Mouse (Mus musculus) forebrain, embryonic 10.5 days (tissue): ENCODE results near the gene Usp37. TPM values are rescaled to one million over a fixed set of nuclear protein-coding genes. Genes with fewer than 3 reads are reported as not detected.
A peak's percentile ranks its signal among the peaks of the same experiment; 100 is the strongest.

Experiments
- DNase-seq: peaks from one replicate; pipeline ENCODE4 v3.0.0-alpha.2; 2017; ENCODE audit warnings: low spot score; ENCODE audit errors: extremely low spot score
- H3K27ac ChIP-seq: fragments of 300-500 bp; sonication (generic); 2 replicates; pipeline ENCODE4 v1.5.1; 2016; ENCODE audit warnings: mild to moderate bottlenecking
- H3K27me3 ChIP-seq: fragments of 300-500 bp; sonication (generic); 2 replicates; pipeline ENCODE4 v1.6.1; 2016; ENCODE audit warnings: mild to moderate bottlenecking; ENCODE audit not compliant: poor library complexity, severe bottlenecking
- H3K36me3 ChIP-seq: fragments of 300-500 bp; sonication (generic); replicated peaks from 2 replicates; pipeline ENCODE4 v1.6.1; 2016; ENCODE audit warnings: mild to moderate bottlenecking, moderate library complexity
- H3K4me1 ChIP-seq: fragments of 300-500 bp; sonication (generic); 2 replicates; pipeline ENCODE4 v1.6.1; 2016
- H3K4me3 ChIP-seq: fragments of 300-500 bp; sonication (generic); 2 replicates; pipeline ENCODE4 v1.5.1; 2016; ENCODE audit warnings: mild to moderate bottlenecking, moderate library complexity
- H3K9me3 ChIP-seq: fragments of 300-500 bp; sonication (generic); 2 replicates; pipeline ENCODE4 v1.6.1; 2016; ENCODE audit warnings: mild to moderate bottlenecking, moderate library complexity
- WGBS: fragments of 180-500 bp; shearing (Covaris S2); methylation state at CpG from one replicate; pipeline ENCODE4 v1.1.7; 2016; 5-methylcytosine and 5-hydroxymethylcytosine counted together
- microRNA counts: library from miRNA; unstranded; fragments of <30 nt; microRNA quantifications from one replicate; lab custom pipeline; 2017
- microRNA-seq: library from miRNA; unstranded; fragments of <30 nt; microRNA quantifications from one replicate; pipeline ENCODE4, GENCODE M21; 2017
- polyA plus RNA-seq: library from polyadenylated mRNA; unstranded; fragments of >200 nt; fragmentation: Nextera tagmentation; extraction: Ambion mirVana; gene quantifications from 2 replicates; pipeline ENCODE4 v1.2.1, GENCODE M21; 2016

Gene Usp37
- polyA plus RNA-seq, 1 experiment from 2014 or later: 53.2 TPM

DNA sequence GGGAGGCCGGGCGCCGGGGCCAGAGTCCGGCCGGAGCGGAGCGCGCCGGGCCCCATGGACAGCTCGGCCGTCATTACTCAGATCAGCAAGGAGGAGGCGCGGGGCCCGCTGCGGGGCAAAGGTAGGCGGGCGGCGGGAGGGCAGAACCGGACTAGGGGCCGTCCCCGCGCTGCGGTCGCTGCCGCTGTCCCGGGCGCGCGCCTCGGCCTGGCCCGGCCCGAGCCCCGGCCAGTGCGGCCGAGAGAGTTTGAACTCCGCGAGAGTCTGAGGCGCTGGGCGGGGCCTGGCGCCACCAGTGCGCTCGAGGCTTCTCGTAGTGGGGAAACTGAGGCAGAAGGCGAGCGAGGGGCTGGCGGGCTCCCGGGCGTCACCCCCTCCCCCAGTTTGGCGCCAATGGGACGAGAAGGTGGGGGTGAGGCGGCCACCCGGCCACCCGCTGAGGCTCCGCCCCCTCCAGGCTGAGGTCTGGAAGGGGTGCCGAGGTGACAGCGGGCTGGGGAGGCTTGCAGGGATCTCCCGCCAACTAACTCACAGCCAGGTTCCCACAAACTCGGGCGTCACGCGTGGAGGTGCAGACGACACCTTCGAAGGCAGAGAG is 152.1 kb downstream of the Usp37 start:
- H3K4me1 ChIP-seq: peaks cover 73% of the 10 kb centered on the region
- peak overlapping the region; percentile 98 for H3K27ac ChIP-seq
- H3K27me3 ChIP-seq: peaks cover 30% of the 10 kb centered on the region
- under 1% methylated on average over 63 of the region's 63 CpGs for WGBS
- peak overlapping the region; percentile 92 for H3K4me3 ChIP-seq
- H3K9me3 ChIP-seq: no peaks in the 10 kb centered on the region
- H3K36me3 ChIP-seq: peaks cover 23% of the 10 kb centered on the region
- DNase-seq: peak; percentile 68

GRCm38 (mm10) chr1:74390924-74391748 is 152.9 kb downstream of the Usp37 start, which contains the start of gene Ctdsp1:
TSS of gene Ctdsp1 (plus strand) at chr1:74391509.
- 2% methylated on average over 50 of the region's 51 CpGs for WGBS
- H3K27ac ChIP-seq: peak within 1 kb of the TSS; percentile 98
- DNase-seq: peak; percentile 95
- peaks cover 30% of the 10 kb centered on the region for H3K27me3 ChIP-seq
- peaks cover 74% of the 10 kb centered on the region for H3K4me1 ChIP-seq
- H3K4me3 ChIP-seq: peak within 1 kb of the TSS; percentile 92
- peaks cover 23% of the 10 kb centered on the region for H3K36me3 ChIP-seq
- no peaks in the 10 kb centered on the region for H3K9me3 ChIP-seq

- Histone ChIP-seq H3K27ac (peak overlapping the region; percentile 98), H3K4me3 (peak overlapping the region; percentile 92), H3K4me1 (peaks cover 71% of the 10 kb centered on the region), H3K36me3 (peaks cover 22% of the 10 kb centered on the region), H3K9me3 (no peaks in the 10 kb centered on the region), H3K27me3 (peaks cover 30% of the 10 kb centered on the region)
- WGBS: 8% methylated on average over 21 of the region's 21 CpGs
- DNase-seq: peak; percentile 63
Measured at GRCm38 (mm10) chr1:74390287-74390906, 153.7 kb downstream of the Usp37 start.

GRCm38 (mm10) chr1:74389831-74390286 is 154.2 kb downstream of the Usp37 start:
- peaks cover 71% of the 10 kb centered on the region for H3K4me1 ChIP-seq
- 3% methylated on average over 29 of the region's 29 CpGs for WGBS
- peak; percentile 43 for DNase-seq
- H3K27ac ChIP-seq: peak overlapping the region; percentile 98
- H3K4me3 ChIP-seq: peak overlapping the region; percentile 92
- peaks cover 30% of the 10 kb centered on the region for H3K27me3 ChIP-seq
- peaks cover 17% of the 10 kb centered on the region for H3K36me3 ChIP-seq
- H3K9me3 ChIP-seq: no peaks in the 10 kb centered on the region

GRCm38 (mm10) chr1:74388398-74388920 is 155.6 kb downstream of the Usp37 start:
- no peak for DNase-seq
- peaks cover 30% of the 10 kb centered on the region for H3K27me3 ChIP-seq
- H3K9me3 ChIP-seq: no peaks in the 10 kb centered on the region
- no peak overlapping the region for H3K27ac ChIP-seq
- H3K4me3 ChIP-seq: no peak overlapping the region
- peaks cover 3% of the 10 kb centered on the region for H3K36me3 ChIP-seq
- 84% methylated on average over 7 of the region's 7 CpGs for WGBS
- peaks cover 60% of the 10 kb centered on the region for H3K4me1 ChIP-seq

DNA sequence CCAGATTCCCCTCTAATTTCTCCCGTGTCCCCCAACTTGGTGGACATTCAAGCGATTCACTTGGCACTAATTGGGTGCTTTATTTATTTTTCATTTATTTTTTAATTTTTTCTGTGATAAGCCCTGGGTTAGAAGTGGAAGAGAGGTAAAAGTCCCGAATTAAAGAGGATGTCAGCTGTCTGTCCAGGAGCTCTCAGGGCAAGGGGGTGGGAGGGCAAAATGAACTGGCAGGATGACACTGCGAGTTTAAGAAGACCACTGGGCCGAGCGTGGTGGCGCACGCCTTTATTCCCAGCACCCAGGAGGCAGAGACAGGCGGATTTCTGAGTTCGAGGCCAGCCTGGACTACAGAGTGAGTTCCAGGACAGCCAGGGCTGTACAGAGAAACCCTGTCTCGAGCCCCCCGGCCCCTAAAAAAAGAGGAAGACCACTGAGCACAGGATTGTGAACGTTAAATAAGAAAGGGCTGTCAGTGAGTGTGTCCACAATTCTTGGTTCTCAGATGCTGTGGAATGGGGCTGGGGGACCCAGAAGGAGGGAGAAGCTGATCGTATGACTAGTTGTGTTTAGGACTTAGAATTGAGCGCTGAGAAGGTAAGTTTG is 156.6 kb downstream of the Usp37 start:
- H3K27me3 ChIP-seq: peaks cover 30% of the 10 kb centered on the region
- H3K4me3 ChIP-seq: peak overlapping the region; percentile 67
- H3K4me1 ChIP-seq: peaks cover 50% of the 10 kb centered on the region
- no peak for DNase-seq
- H3K36me3 ChIP-seq: no peaks in the 10 kb centered on the region
- peak overlapping the region; percentile 96 for H3K27ac ChIP-seq
- no peaks in the 10 kb centered on the region for H3K9me3 ChIP-seq
- 59% methylated on average over 15 of the region's 15 CpGs for WGBS

DNA sequence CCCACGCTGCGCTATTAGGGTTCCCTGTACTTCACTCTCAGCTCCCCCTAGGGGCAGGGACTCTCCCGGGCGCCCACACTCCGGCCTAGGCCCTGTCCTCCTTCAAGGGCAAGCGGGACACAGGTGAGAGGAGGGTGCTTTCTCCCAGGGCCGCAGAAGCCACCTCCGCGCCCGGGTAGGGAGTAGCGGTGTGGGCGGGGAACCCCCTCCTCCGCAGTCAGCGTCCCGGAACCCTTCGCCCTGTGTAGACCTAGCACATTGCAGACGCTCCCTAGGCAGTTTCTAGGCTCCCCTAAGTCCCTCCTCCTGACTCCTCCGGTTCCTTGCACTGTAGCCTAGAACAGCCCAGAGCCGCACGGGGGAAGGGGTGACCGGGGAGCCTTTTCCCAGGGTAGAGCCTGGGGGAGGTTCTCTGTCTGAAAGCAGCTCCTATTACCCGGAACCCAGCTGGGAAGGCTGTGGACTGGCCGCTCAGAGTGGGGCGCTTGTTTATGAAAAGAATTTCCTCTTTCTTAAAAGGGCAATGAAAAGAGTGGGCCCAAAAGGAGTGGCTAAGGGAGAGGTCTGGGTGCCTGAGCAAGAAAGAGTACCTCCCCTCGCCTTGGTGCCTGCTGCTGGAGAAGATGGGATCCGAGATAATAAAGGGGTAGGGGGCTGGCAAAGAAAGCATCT is 157.2 kb downstream of the Usp37 start:
- Histone ChIP-seq H3K4me1 (peaks cover 44% of the 10 kb centered on the region), H3K27me3 (peaks cover 30% of the 10 kb centered on the region), H3K27ac (peak overlapping the region; percentile 96), H3K36me3 (no peaks in the 10 kb centered on the region), H3K4me3 (peak overlapping the region; percentile 67), H3K9me3 (no peaks in the 10 kb centered on the region)
- under 1% methylated on average over 26 of the region's 26 CpGs for WGBS
- DNase-seq: peak; percentile 95

GRCm38 (mm10) chr1:74386363-74386713 is 157.7 kb downstream of the Usp37 start:
- Histone ChIP-seq H3K9me3 (no peaks in the 10 kb centered on the region), H3K27me3 (peaks cover 30% of the 10 kb centered on the region), H3K36me3 (no peaks in the 10 kb centered on the region), H3K4me1 (peaks cover 41% of the 10 kb centered on the region), H3K4me3 (peak overlapping the region; percentile 67), H3K27ac (peak overlapping the region; percentile 96)
- DNase-seq: no peak
- 64% methylated on average over 10 of the region's 10 CpGs for WGBS

- Histone ChIP-seq H3K4me1 (peaks cover 33% of the 10 kb centered on the region), H3K36me3 (no peaks in the 10 kb centered on the region), H3K27ac (no peak overlapping the region), H3K27me3 (peaks cover 26% of the 10 kb centered on the region), H3K4me3 (no peak overlapping the region), H3K9me3 (no peaks in the 10 kb centered on the region)
- DNase-seq: no peak
- WGBS: 89% methylated on average over 8 of the region's 8 CpGs
Measured at GRCm38 (mm10) chr1:74385531-74385930, 158.6 kb downstream of the Usp37 start.

MicroRNAs encoded within 50 kb of the gene (microRNA counts, 519-probe panel; counts per million panel counts)
- 2,424 counts per million, percentile 69 among the panel's probes with 10 or more counts for microRNA mmu-miR-26b (lab: Ali Mortazavi, UCI)

Small RNAs within 50 kb of the gene (microRNA-seq; reads per million reads assigned to microRNA genes)
- gene Gm25035 (not detected), gene Mir26b (23,877 reads per million, percentile 99 among the genes with 10 or more reads in this experiment)

Other genes with a start within 250 kb of the Usp37 start
- gene Tmbim1, start 238.7 kb downstream of the Usp37 start, polyA plus RNA-seq: 8.1 and 8.3 TPM in 2 replicates
- 0.12 and 0.34 TPM in 2 replicates for gene Catip, start 182.2 kb downstream of the Usp37 start, polyA plus RNA-seq
- gene Slc11a1, start 169.1 kb downstream of the Usp37 start, polyA plus RNA-seq: 2.7 and 2.9 TPM in 2 replicates
- gene Ctdsp1, start 152.8 kb downstream of the Usp37 start, polyA plus RNA-seq: 38.0 and 38.2 TPM in 2 replicates
- gene Vil1, start 134.9 kb downstream of the Usp37 start, polyA plus RNA-seq: 0.12 and 0.17 TPM in 2 replicates
- 112 TPM in 2 replicates for gene Cnot9, start 38.2 kb downstream of the Usp37 start, polyA plus RNA-seq
- 0.90 and 1.1 TPM in 2 replicates for gene Plcd4, start 1.4 kb downstream of the Usp37 start, polyA plus RNA-seq
- 9.7 and 10.8 TPM in 2 replicates for gene Zfp142, start 44.0 kb upstream of the Usp37 start, polyA plus RNA-seq
- 16.8 and 18.1 TPM in 2 replicates for gene Bcs1l, start 44.0 kb upstream of the Usp37 start, polyA plus RNA-seq
- 37.7 and 40.0 TPM in 2 replicates for gene Rnf25, start 57.1 kb upstream of the Usp37 start, polyA plus RNA-seq
- 12.0 and 17.6 TPM in 2 replicates for gene Stk36, start 57.2 kb upstream of the Usp37 start, polyA plus RNA-seq
- gene Ttll4, start 117.5 kb upstream of the Usp37 start, polyA plus RNA-seq: 54.9 and 58.0 TPM in 2 replicates
- 10.4 and 11.5 TPM in 2 replicates for gene Cyp27a1, start 169.3 kb upstream of the Usp37 start, polyA plus RNA-seq
- gene Prkag3, start 204.9 kb upstream of the Usp37 start, polyA plus RNA-seq: 0.20 TPM in 1 of 2 replicates, not detected in the other
- 9.1 and 10.6 TPM in 2 replicates for gene Wnt6, start 227.6 kb upstream of the Usp37 start, polyA plus RNA-seq
- gene Wnt10a, start 247.2 kb upstream of the Usp37 start, polyA plus RNA-seq: 0.65 and 0.92 TPM in 2 replicates